Mouse (Mus musculus): ENCODE data around the gene Myo19. TPM values are rescaled to one million over a fixed set of nuclear protein-coding genes. Genes with fewer than 3 reads are reported as not detected.

The Myo19 gene
- polyA plus RNA-seq, 1 experiment from 2014 or later, result 6.8 TPM

DNA sequence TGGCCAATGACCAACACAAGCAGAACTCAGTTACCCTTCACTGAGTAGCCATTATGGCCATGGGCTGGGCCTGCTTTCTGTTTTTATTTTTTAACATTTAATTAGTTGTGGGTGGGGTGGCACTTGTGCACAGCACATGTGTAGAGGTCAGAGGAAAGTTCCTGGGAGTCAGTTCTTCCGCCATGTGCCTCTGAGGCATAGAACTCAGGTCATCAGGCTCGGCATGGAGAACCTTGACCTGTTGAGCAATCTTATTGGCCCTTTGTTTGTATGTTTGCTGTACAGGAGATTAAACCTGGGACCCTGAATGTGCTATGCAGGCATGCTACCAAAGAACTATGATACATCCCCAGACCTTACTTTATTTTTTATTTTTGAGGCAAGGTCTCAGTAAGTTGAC is 9.5 kb downstream of the Myo19 start:
- no peak overlapping the region for H3K9ac ChIP-seq
- H3K4me3 ChIP-seq, result no peak overlapping the region
- 98% methylated on average over 2 of the region's 2 CpGs for WGBS
- ATAC-seq (ENCODE audit: low FRiP score, low read depth), result no peak
- no peak overlapping the region for H3K27ac ChIP-seq (replicated peaks)
- no peak overlapping the region for H3K4me2 ChIP-seq
- no peaks in the 10 kb centered on the region for H3K4me1 ChIP-seq (replicated peaks)
- peaks cover 37% of the 10 kb centered on the region for H3K36me3 ChIP-seq
- H3K27me3 ChIP-seq, result no peaks in the 10 kb centered on the region
- H3K9me3 ChIP-seq, result no peaks in the 10 kb centered on the region

- H3K9ac ChIP-seq, result no peak overlapping the region
- WGBS, result 93% methylated on average over 7 of the region's 7 CpGs
- peaks cover 39% of the 10 kb centered on the region for H3K36me3 ChIP-seq
Observed at GRCm38 (mm10) chr11:84891705-84892104, 11.8 kb downstream of the Myo19 start.

GRCm38 (mm10) chr11:84893113-84893512 is 13.2 kb downstream of the Myo19 start:
- H3K9ac ChIP-seq, result no peak overlapping the region
- no peaks in the 10 kb centered on the region for H3K4me1 ChIP-seq (replicated peaks)
- no peak for ATAC-seq (ENCODE audit: low FRiP score, low read depth)
- H3K9me3 ChIP-seq, result no peaks in the 10 kb centered on the region
- H3K36me3 ChIP-seq, result peaks cover 41% of the 10 kb centered on the region
- no peak overlapping the region for H3K4me3 ChIP-seq
- no peak overlapping the region for H3K27ac ChIP-seq (replicated peaks)
- H3K4me2 ChIP-seq, result no peak overlapping the region
- 90% methylated on average over 15 of the region's 15 CpGs for WGBS
- no peaks in the 10 kb centered on the region for H3K27me3 ChIP-seq

More at GRCm38 (mm10) chr11:84891705-84892104, 11.8 kb downstream of the Myo19 start:
- no peak overlapping the region for H3K27ac ChIP-seq (replicated peaks)
- no peaks in the 10 kb centered on the region for H3K4me1 ChIP-seq (replicated peaks)
- no peak for ATAC-seq (ENCODE audit: low FRiP score, low read depth)
- H3K9me3 ChIP-seq, result no peaks in the 10 kb centered on the region
- H3K27me3 ChIP-seq, result no peaks in the 10 kb centered on the region
- H3K4me2 ChIP-seq, result no peak overlapping the region
- H3K4me3 ChIP-seq, result no peak overlapping the region

GRCm38 (mm10) chr11:84904597-84905144 is 24.7 kb downstream of the Myo19 start:
- 89% methylated on average over 9 of the region's 9 CpGs for WGBS
- Histone ChIP-seq H3K4me2 (no peak overlapping the region), H3K36me3 (peaks cover 79% of the 10 kb centered on the region), H3K27me3 (no peaks in the 10 kb centered on the region), H3K9ac (no peak overlapping the region), H3K4me1 (replicated peaks) (no peaks in the 10 kb centered on the region), H3K27ac (replicated peaks) (no peak overlapping the region), H3K4me3 (no peak overlapping the region), H3K9me3 (no peaks in the 10 kb centered on the region)
- no peak for ATAC-seq (ENCODE audit: low FRiP score, low read depth)

DNA sequence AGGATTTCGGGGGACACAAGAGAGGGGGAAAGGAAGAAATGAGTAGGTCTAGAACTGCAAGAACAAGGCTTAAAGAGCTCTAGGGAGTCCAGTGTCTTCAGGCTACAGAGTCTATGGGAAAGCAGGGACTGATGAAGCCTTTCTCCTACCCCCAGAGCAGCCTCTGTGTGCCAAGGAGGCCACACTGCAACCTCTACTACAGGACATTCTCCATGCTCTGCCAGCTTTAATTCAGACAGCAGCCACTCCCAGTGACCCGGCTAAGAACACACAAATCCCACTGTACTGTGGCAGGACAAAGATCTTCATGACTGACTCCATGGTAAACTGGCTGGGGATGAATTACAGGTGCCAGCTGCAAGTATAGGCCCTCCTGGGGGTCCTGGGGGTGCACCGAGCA is 27.1 kb downstream of the Myo19 start:
- Histone ChIP-seq H3K4me3 (no peak overlapping the region), H3K27me3 (no peaks in the 10 kb centered on the region), H3K4me2 (no peak overlapping the region), H3K9ac (no peak overlapping the region), H3K36me3 (peaks cover 71% of the 10 kb centered on the region), H3K9me3 (no peaks in the 10 kb centered on the region), H3K4me1 (replicated peaks) (no peaks in the 10 kb centered on the region), H3K27ac (replicated peaks) (no peak overlapping the region)
- no peak for ATAC-seq (ENCODE audit: low FRiP score, low read depth)
- 93% methylated on average over 3 of the region's 3 CpGs for WGBS

DNA sequence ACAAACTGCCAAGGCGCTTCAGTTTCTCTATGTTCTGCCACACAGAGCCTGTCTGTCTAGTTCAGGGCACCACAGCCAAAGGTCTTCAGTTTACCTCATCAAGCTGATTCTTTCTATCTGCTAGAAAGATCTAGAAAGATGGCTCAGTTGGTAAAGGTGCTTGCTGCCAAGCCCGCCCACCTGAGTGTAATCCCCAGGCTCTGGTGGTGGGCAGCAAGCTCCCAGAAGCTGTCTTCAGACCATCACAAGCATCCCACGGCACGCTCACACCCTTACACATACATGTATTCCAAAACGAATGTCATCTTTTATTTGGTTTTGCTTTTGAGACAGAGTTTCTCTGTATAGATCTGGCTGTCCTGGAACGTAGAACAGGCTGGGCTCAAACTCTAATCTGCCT is 28.5 kb downstream of the Myo19 start:
- H3K36me3 ChIP-seq, result peaks cover 57% of the 10 kb centered on the region
- WGBS, result 97% methylated on average over 6 of the region's 6 CpGs
- no peaks in the 10 kb centered on the region for H3K4me1 ChIP-seq (replicated peaks)
- no peak overlapping the region for H3K4me2 ChIP-seq
- no peak overlapping the region for H3K27ac ChIP-seq (replicated peaks)
- no peak for ATAC-seq (ENCODE audit: low FRiP score, low read depth)
- H3K9me3 ChIP-seq, result no peaks in the 10 kb centered on the region
- H3K9ac ChIP-seq, result no peak overlapping the region
- H3K27me3 ChIP-seq, result no peaks in the 10 kb centered on the region
- H3K4me3 ChIP-seq, result no peak overlapping the region

DNA sequence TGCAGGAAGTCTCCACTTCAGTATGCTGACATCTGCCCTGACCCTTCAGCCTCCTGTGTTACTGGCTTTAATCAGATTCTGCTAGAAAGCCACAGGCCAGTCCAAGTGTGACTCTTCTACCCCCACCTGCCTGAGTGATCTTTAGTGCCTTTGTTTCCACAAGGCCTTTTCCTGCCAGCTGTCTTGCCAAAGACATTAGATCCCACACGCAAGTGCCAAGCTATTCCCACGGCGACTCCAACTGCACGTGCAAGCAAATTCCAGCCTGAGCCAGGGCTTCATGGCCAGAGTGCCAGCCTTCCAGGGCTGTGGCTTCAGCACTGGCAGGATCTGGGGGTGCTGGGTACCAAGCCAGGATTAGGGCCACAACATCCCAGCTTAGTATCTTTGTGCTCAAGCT is 30.5 kb downstream of the Myo19 start:
- H3K36me3 ChIP-seq, result peaks cover 45% of the 10 kb centered on the region
- 60% methylated on average over 4 of the region's 4 CpGs for WGBS
- H3K4me3 ChIP-seq, result no peak overlapping the region
- peaks cover 10% of the 10 kb centered on the region for H3K4me1 ChIP-seq (replicated peaks)
- H3K9ac ChIP-seq, result no peak overlapping the region
- H3K4me2 ChIP-seq, result no peak overlapping the region
- no peak overlapping the region for H3K27ac ChIP-seq (replicated peaks)
- no peaks in the 10 kb centered on the region for H3K9me3 ChIP-seq
- H3K27me3 ChIP-seq, result no peaks in the 10 kb centered on the region
- ATAC-seq (ENCODE audit: low FRiP score, low read depth), result no peak

DNA sequence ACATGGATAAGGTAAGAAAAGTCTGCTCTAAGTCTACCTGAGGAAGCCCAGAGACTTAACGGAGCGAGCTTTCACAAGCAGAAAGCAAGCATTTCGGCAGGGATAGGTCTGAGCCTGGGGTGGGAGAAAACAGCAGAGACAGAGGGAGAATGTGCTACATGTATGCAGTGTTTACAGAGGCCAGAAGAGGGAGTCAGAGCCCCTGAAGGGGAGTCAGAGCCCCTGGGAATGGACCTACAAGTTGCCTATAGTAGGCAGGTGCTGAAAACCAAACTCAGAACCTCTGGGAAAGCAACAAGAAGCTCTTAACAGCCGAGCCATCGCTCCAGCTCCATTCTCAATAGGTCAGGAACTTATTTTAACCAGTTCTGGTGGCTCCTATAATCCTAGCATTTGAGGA is 34.7 kb downstream of the Myo19 start:
- H3K27ac ChIP-seq (replicated peaks), result no peak overlapping the region
- H3K4me3 ChIP-seq, result no peak overlapping the region
- H3K36me3 ChIP-seq, result peaks cover 16% of the 10 kb centered on the region
- H3K9ac ChIP-seq, result no peak overlapping the region
- ATAC-seq (ENCODE audit: low FRiP score, low read depth), result no peak
- H3K27me3 ChIP-seq, result no peaks in the 10 kb centered on the region
- H3K4me1 ChIP-seq (replicated peaks), result peaks cover 24% of the 10 kb centered on the region
- no peaks in the 10 kb centered on the region for H3K9me3 ChIP-seq
- WGBS, result 84% methylated on average over 5 of the region's 5 CpGs
- peak overlapping the region; percentile 81; the same call in 1 of the 2 replicates for H3K4me2 ChIP-seq

DNA sequence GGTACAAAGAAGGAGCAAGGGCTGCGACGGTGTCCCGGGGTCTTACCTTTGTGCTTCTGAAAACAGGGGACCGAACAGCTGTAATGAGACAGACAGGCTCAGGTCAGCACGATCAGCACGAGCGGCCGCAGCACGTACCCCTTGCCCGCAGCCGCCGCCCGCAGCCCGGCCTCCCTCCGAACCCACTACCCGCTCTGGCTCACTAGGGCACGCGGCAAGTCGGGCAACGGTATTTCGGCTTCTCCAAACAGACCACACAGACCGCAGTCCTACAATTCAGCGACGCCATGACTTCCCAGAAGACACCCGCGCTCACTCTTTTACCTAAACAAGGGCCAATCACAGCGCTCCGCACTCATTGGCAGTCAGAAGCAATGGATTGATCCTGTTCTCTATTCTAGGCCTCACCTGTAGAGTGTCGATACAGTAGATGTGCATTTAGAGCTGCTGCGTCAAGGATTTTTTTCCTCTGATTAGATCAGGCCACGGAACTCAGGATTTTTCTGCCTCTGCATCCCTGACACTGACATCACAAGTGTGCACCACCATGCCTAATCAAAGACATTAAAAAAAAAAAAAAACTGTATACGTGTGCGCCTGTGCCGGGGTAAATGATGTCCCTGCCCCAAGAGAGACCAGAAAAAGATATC is 36.2 kb downstream of the Myo19 start, which contains the start of gene Znhit3:
Gene Znhit3 (minus strand): TSS at position 314 of the 650 bp plus-strand sequence.
- peaks cover 24% of the 10 kb centered on the region for H3K4me1 ChIP-seq (replicated peaks)
- peaks cover 3% of the 10 kb centered on the region for H3K36me3 ChIP-seq
- H3K27ac ChIP-seq (replicated peaks), result peak within 1 kb of the TSS; percentile 58
- 4% methylated on average over 34 of the region's 34 CpGs for WGBS
- H3K9me3 ChIP-seq, result no peaks in the 10 kb centered on the region
- peak within 1 kb of the TSS; percentile 81 for H3K4me2 ChIP-seq
- H3K27me3 ChIP-seq, result no peaks in the 10 kb centered on the region
- peak within 1 kb of the TSS; percentile 79 for H3K9ac ChIP-seq
- peak; percentile 90 for ATAC-seq (ENCODE audit: low FRiP score, low read depth)
- peak within 1 kb of the TSS; percentile 96 for H3K4me3 ChIP-seq

DNA sequence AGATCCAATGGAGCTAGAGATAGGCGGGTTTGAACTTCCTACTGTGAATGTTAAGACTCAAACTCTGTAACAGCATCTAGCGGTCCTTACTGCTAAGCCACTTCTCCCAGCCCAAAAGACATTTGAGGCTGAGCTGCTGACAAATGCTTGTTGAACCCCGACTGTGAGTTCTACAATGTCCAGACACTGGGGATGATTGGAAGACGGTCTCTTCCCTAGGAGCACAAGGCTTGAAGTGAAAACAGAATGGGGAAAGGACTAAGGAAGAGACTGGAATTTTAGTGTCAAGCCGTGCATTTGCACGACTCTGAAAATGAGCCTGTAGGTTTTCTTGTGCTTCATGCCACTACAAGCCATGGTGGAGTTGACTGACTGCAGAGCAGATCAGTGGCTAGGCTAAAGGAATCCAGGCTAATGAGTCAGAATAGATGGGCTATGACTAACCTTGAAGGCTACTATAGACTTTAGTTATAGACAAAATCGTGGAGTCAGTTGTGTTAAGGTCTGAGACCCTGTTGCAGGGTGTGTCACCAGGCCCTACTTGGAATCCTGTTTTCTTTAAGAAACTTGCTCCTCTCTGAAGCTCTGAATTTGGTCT is 36.9 kb downstream of the Myo19 start:
- 62% methylated on average over 7 of the region's 7 CpGs for WGBS

GRCm38 (mm10) chr11:84918425-84918824 is 38.5 kb downstream of the Myo19 start:
- Histone ChIP-seq H3K9ac (no peak overlapping the region), H3K4me1 (replicated peaks) (peaks cover 24% of the 10 kb centered on the region), H3K4me2 (peak overlapping the region; percentile 48), H3K27me3 (no peaks in the 10 kb centered on the region), H3K9me3 (no peaks in the 10 kb centered on the region), H3K27ac (replicated peaks) (no peak overlapping the region), H3K36me3 (no peaks in the 10 kb centered on the region), H3K4me3 (0 out of 2 replicates have a peak overlapping the region, but pooled peaks have one; percentile 11)
- no peak for ATAC-seq (ENCODE audit: low FRiP score, low read depth)
- 6% methylated on average over 16 of the region's 16 CpGs for WGBS

More for the DNA sequence above, 36.9 kb downstream of the Myo19 start:
- ATAC-seq (ENCODE audit: low FRiP score, low read depth), result no peak; the same call in 1 of the 2 replicates
- H3K36me3 ChIP-seq, result no peaks in the 10 kb centered on the region
- no peaks in the 10 kb centered on the region for H3K27me3 ChIP-seq
- H3K27ac ChIP-seq (replicated peaks), result peak overlapping the region; percentile 58
- H3K9me3 ChIP-seq, result no peaks in the 10 kb centered on the region
- H3K4me3 ChIP-seq, result peak overlapping the region; percentile 96
- H3K9ac ChIP-seq, result peak overlapping the region; percentile 38; the same call in 1 of the 2 replicates
- H3K4me1 ChIP-seq (replicated peaks), result peaks cover 24% of the 10 kb centered on the region
- peak overlapping the region; percentile 81 for H3K4me2 ChIP-seq

DNA sequence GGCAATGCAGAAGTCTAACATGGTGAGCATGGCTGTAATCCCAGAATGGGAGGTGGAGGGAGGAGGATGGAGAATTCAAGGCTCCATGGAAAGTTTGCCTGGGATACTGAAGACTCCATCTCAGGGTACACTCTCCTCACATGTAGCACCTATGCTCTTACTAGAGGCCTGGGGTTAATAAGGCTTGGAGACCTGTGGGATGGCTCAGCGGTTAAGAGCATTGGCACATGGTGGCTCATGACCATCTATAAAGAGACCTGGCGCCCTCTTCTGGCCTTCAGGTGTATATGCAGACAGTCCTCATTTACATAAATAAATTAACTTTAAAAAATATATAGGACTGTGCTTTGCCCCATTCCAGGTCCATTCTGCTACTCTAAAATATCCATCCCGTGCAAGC is 39.3 kb downstream of the Myo19 start:
- no peak overlapping the region for H3K4me2 ChIP-seq
- H3K9me3 ChIP-seq, result no peaks in the 10 kb centered on the region
- peaks cover 24% of the 10 kb centered on the region for H3K4me1 ChIP-seq (replicated peaks)
- ATAC-seq (ENCODE audit: low FRiP score, low read depth), result no peak
- H3K27me3 ChIP-seq, result no peaks in the 10 kb centered on the region
- 36% methylated on average over 3 of the region's 3 CpGs for WGBS
- H3K4me3 ChIP-seq, result no peak overlapping the region
- H3K36me3 ChIP-seq, result no peaks in the 10 kb centered on the region
- no peak overlapping the region for H3K27ac ChIP-seq (replicated peaks)
- no peak overlapping the region for H3K9ac ChIP-seq

Measured in hindbrain, embryonic 15.5 days (tissue).